Mouse (Mus musculus): Measurements from ENCODE around the gene Kmt2c. TPM values are rescaled to one million over a fixed set of nuclear protein-coding genes. Genes with fewer than 3 reads are reported as not detected.

The Kmt2c gene
- polyA plus RNA-seq, 2 experiments = 7.1 TPM

DNA sequence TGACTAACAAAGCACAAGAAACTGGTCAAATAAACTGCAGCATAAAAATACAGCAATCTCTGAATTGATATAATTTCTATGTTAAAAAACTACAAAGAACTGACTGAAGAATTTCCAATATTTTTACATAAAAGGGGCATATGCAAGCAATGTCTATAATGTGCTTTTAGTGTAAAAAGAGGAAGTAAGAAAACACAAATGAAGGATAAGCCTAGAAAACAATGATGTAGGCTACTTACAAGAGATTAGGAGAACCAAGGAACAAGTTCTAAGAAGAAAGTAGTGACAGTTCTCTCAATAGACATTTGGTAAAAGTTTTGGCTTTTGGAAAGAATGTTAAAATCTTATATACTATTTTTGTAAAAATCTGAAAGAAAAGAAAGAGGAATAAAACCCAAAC lies 119.4 kb downstream of the Kmt2c start:
- no peaks in the 10 kb centered on the region for H3K9me3 ChIP-seq (ENCODE audit: control insufficient read depth, low read length)
- H3K27ac ChIP-seq = no peak overlapping the region
- no peak overlapping the region for H3K9ac ChIP-seq (replicated peaks)
- no peak overlapping the region for H3K4me3 ChIP-seq (ENCODE audit: insufficient read depth in 1 of 2, low read depth in 2 of 2, low read length in 2 of 2)
- ATAC-seq (ENCODE audit: insufficient read depth) (no peak), DNase-seq (ENCODE audit: low read depth in 3 of 3, low spot score in 3 of 3) (no peak)
- H3K4me2 ChIP-seq (ENCODE audit: low read depth) = no peak overlapping the region
- H3K27me3 ChIP-seq (ENCODE audit: control insufficient read depth, insufficient read depth, low read length) = no peaks in the 10 kb centered on the region
- H3K4me1 ChIP-seq (replicated peaks; ENCODE audit: control insufficient read depth in 2 of 2, insufficient read depth in 2 of 2, low read length in 1 of 2) = no peaks in the 10 kb centered on the region
- no peak for TF ChIP-seq CTCF (IDR thresholded peaks at IDR 0.05; ENCODE audit: low read depth)
- TF ChIP-seq EP300 (IDR thresholded peaks at IDR 0.05; ENCODE audit: low read depth) = no peak
- no peaks in the 10 kb centered on the region; the same call in 1 of the 2 replicates for H3K36me3 ChIP-seq (replicated peaks; ENCODE audit: control insufficient read depth, insufficient read depth, low read depth)

GRCm38 (mm10) chr5:25368420-25368819 lies 130.2 kb downstream of the Kmt2c start:
- no peaks in the 10 kb centered on the region for H3K9me3 ChIP-seq (ENCODE audit: control insufficient read depth, low read length)
- H3K27me3 ChIP-seq (ENCODE audit: control insufficient read depth, insufficient read depth, low read length) = no peaks in the 10 kb centered on the region
- no peak overlapping the region for H3K27ac ChIP-seq
- no peak for DNase-seq (ENCODE audit: low read depth in 3 of 3, low spot score in 3 of 3)
- H3K4me1 ChIP-seq (replicated peaks; ENCODE audit: control insufficient read depth in 2 of 2, insufficient read depth in 2 of 2, low read length in 1 of 2) = no peaks in the 10 kb centered on the region
- H3K4me2 ChIP-seq (ENCODE audit: low read depth) = no peak overlapping the region
- no peak overlapping the region for H3K9ac ChIP-seq (replicated peaks)
- H3K4me3 ChIP-seq (ENCODE audit: insufficient read depth in 1 of 2, low read depth in 2 of 2, low read length in 2 of 2) = no peak overlapping the region
- 79% methylated on average over 2 of the region's 2 CpGs for WGBS (ENCODE audit: insufficient replicate concordance)
- no peak for ATAC-seq (ENCODE audit: insufficient read depth)
- peaks cover 6% of the 10 kb centered on the region for H3K36me3 ChIP-seq (replicated peaks; ENCODE audit: control insufficient read depth, insufficient read depth, low read depth)
- TF ChIP-seq CTCF (IDR thresholded peaks at IDR 0.05; ENCODE audit: low read depth) = no peak
- no peak for TF ChIP-seq EP300 (IDR thresholded peaks at IDR 0.05; ENCODE audit: low read depth)

DNA sequence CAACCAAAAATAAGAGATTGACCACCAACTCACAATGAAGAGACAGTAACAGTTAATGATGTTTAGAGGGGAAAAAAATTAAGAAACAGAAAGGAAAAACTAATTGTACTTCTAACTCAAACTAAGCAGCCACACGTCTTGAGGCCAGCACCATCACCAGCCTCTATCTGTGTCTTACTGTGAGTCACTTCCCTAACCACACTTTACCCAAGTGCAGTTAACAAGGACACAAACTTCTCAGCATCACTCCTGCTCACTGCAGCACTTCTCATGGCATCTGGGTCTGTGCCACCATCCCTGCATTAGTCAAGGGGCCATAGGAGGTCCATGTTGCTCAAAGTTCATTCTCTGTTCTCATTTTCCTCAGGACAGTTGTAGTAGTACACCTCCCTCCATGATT lies 131.5 kb downstream of the Kmt2c start:
- DNase-seq (ENCODE audit: low read depth in 3 of 3, low spot score in 3 of 3) = no peak
- Histone ChIP-seq H3K36me3 (replicated peaks; ENCODE audit: control insufficient read depth, insufficient read depth, low read depth) (no peaks in the 10 kb centered on the region), H3K4me3 (ENCODE audit: insufficient read depth in 1 of 2, low read depth in 2 of 2, low read length in 2 of 2) (no peak overlapping the region), H3K4me2 (ENCODE audit: low read depth) (no peak overlapping the region), H3K27ac (no peak overlapping the region), H3K9me3 (ENCODE audit: control insufficient read depth, low read length) (no peaks in the 10 kb centered on the region), H3K4me1 (replicated peaks; ENCODE audit: control insufficient read depth in 2 of 2, insufficient read depth in 2 of 2, low read length in 1 of 2) (no peaks in the 10 kb centered on the region), H3K9ac (replicated peaks) (no peak overlapping the region), H3K27me3 (ENCODE audit: control insufficient read depth, insufficient read depth, low read length) (no peaks in the 10 kb centered on the region)
- no peak for ATAC-seq (ENCODE audit: insufficient read depth)
- TF ChIP-seq EP300 (IDR thresholded peaks at IDR 0.05; ENCODE audit: low read depth) (no peak), CTCF (IDR thresholded peaks at IDR 0.05; ENCODE audit: low read depth) (no peak)
- 58% methylated on average over 1 of the region's 1 CpGs for WGBS (ENCODE audit: insufficient replicate concordance)

DNA sequence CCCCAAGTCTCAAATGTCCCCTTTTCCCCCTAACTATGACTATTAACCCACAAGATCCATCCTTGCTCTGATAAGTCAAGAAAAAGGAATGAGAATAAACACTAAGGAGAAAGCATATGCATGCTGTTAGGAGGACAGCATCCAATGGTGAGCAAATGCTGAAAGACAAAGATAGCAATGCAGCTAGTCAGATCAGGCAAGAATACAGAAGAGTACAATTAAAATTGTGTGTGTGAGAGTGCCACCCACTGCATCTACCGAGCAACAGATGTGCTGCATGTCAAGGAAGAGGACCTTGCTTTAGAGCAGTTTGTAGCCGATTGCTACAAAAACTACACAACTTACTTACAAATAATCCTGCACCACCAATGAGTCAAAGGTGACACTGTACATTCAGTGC lies 145.1 kb downstream of the Kmt2c start:
- no peak for DNase-seq (ENCODE audit: low read depth in 3 of 3, low spot score in 3 of 3)
- H3K4me1 ChIP-seq (replicated peaks; ENCODE audit: control insufficient read depth in 2 of 2, insufficient read depth in 2 of 2, low read length in 1 of 2) = no peaks in the 10 kb centered on the region
- H3K27ac ChIP-seq = no peak overlapping the region
- no peak overlapping the region for H3K9ac ChIP-seq (replicated peaks)
- H3K4me3 ChIP-seq (ENCODE audit: insufficient read depth in 1 of 2, low read depth in 2 of 2, low read length in 2 of 2) = no peak overlapping the region
- peaks cover 11% of the 10 kb centered on the region for H3K36me3 ChIP-seq (replicated peaks; ENCODE audit: control insufficient read depth, insufficient read depth, low read depth)
- WGBS (ENCODE audit: insufficient replicate concordance) = 84% methylated on average over 2 of the region's 2 CpGs
- H3K4me2 ChIP-seq (ENCODE audit: low read depth) = no peak overlapping the region
- H3K9me3 ChIP-seq (ENCODE audit: control insufficient read depth, low read length) = no peaks in the 10 kb centered on the region
- TF ChIP-seq CTCF (IDR thresholded peaks at IDR 0.05; ENCODE audit: low read depth) = no peak
- TF ChIP-seq EP300 (IDR thresholded peaks at IDR 0.05; ENCODE audit: low read depth) = no peak
- no peaks in the 10 kb centered on the region for H3K27me3 ChIP-seq (ENCODE audit: control insufficient read depth, insufficient read depth, low read length)
- ATAC-seq (ENCODE audit: insufficient read depth) = no peak

- H3K27me3 ChIP-seq (ENCODE audit: control insufficient read depth, insufficient read depth, low read length) = no peaks in the 10 kb centered on the region
- WGBS (ENCODE audit: insufficient replicate concordance) = 82% methylated on average over 2 of the region's 2 CpGs
- no peak overlapping the region for H3K4me2 ChIP-seq (ENCODE audit: low read depth)
- no peak for DNase-seq (ENCODE audit: low read depth in 3 of 3, low spot score in 3 of 3)
- H3K9me3 ChIP-seq (ENCODE audit: control insufficient read depth, low read length) = no peaks in the 10 kb centered on the region
- H3K36me3 ChIP-seq (replicated peaks; ENCODE audit: control insufficient read depth, insufficient read depth, low read depth) = peaks cover 4% of the 10 kb centered on the region
- ATAC-seq (ENCODE audit: insufficient read depth) = no peak
- H3K4me1 ChIP-seq (replicated peaks; ENCODE audit: control insufficient read depth in 2 of 2, insufficient read depth in 2 of 2, low read length in 1 of 2) = no peaks in the 10 kb centered on the region
- H3K4me3 ChIP-seq (ENCODE audit: insufficient read depth in 1 of 2, low read depth in 2 of 2, low read length in 2 of 2) = no peak overlapping the region
- H3K27ac ChIP-seq = no peak overlapping the region
- TF ChIP-seq CTCF (IDR thresholded peaks at IDR 0.05; ENCODE audit: low read depth) (no peak), EP300 (IDR thresholded peaks at IDR 0.05; ENCODE audit: low read depth) (no peak)
- no peak overlapping the region for H3K9ac ChIP-seq (replicated peaks)
These were observed 167.3 kb downstream of the Kmt2c start for GRCm38 (mm10) chr5:25331322-25331721.

All from liver, embryonic 14.5 days (tissue).